Mouse (Mus musculus): Measurements from ENCODE around the gene Klc3.

GRCm38 (mm10) chr7:19402535-19403112 lies 1.3 kb downstream of the Klc3 start:
- TF ChIP-seq GATA1 (IDR thresholded peaks at IDR 0.05; ENCODE audit: borderline replicate concordance, low read length) (no peak), FLI1 (IDR thresholded peaks at IDR 0.05; ENCODE audit: low read length) (no peak)
